Mouse (Mus musculus): ENCODE results near the gene Vcam1. TPM values are rescaled to one million over a fixed set of nuclear protein-coding genes. Genes with fewer than 3 reads are reported as not detected.
A peak's percentile ranks its signal among the peaks of the same experiment; 100 is the strongest.

The Vcam1 gene
- polyA plus RNA-seq, 1 experiment from 2014 or later = 36.9 TPM

GRCm38 (mm10) chr3:116104866-116105647 lies 24.4 kb downstream of the Vcam1 start:
- 6% methylated on average over 21 of the region's 21 CpGs for WGBS
- H3K9ac ChIP-seq = peak overlapping the region; percentile 48

GRCm38 (mm10) chr3:116104270-116104669 lies 25.2 kb downstream of the Vcam1 start:
- Histone ChIP-seq H3K4me2 (replicated peaks) (peak overlapping the region; percentile 63; the same call in 1 of the 2 replicates), H3K36me3 (replicated peaks; ENCODE audit: control insufficient read depth, insufficient read depth) (no peaks in the 10 kb centered on the region), H3K9me3 (ENCODE audit: control insufficient read depth, low read length) (no peaks in the 10 kb centered on the region), H3K27ac (no peak overlapping the region), H3K4me1 (replicated peaks; ENCODE audit: control insufficient read depth, insufficient read depth, low read length) (peaks cover 4% of the 10 kb centered on the region; the same call in 1 of the 2 replicates), H3K27me3 (ENCODE audit: control insufficient read depth, insufficient read depth, low read length) (no peaks in the 10 kb centered on the region), H3K4me3 (replicated peaks; ENCODE audit: low read length) (no peak overlapping the region), H3K9ac (no peak overlapping the region)
- whole genome bisulfite sequencing = 49% methylated on average over 4 of the region's 4 CpGs
- DNase-seq (ENCODE audit: low spot score) = no peak
- no peak for ATAC-seq (ENCODE audit: low FRiP score)

More at GRCm38 (mm10) chr3:116104866-116105647, 24.4 kb downstream of the Vcam1 start:
- no peaks in the 10 kb centered on the region for H3K27me3 ChIP-seq (ENCODE audit: control insufficient read depth, insufficient read depth, low read length)
- peak overlapping the region; percentile 54; the same call in 1 of the 2 replicates for H3K27ac ChIP-seq
- DNase-seq (ENCODE audit: low spot score) (peak; percentile 82), ATAC-seq (ENCODE audit: low FRiP score) (peak; percentile 93)
- H3K4me1 ChIP-seq (replicated peaks; ENCODE audit: control insufficient read depth, insufficient read depth, low read length) = peaks cover 4% of the 10 kb centered on the region; the same call in 1 of the 2 replicates
- peak overlapping the region; percentile 63 for H3K4me2 ChIP-seq (replicated peaks)
- H3K4me3 ChIP-seq (replicated peaks; ENCODE audit: low read length) = peak overlapping the region; percentile 29
- no peaks in the 10 kb centered on the region for H3K9me3 ChIP-seq (ENCODE audit: control insufficient read depth, low read length)
- H3K36me3 ChIP-seq (replicated peaks; ENCODE audit: control insufficient read depth, insufficient read depth) = no peaks in the 10 kb centered on the region

GRCm38 (mm10) chr3:116100850-116101249 lies 28.6 kb downstream of the Vcam1 start:
- H3K9me3 ChIP-seq (ENCODE audit: control insufficient read depth, low read length) = no peaks in the 10 kb centered on the region
- DNase-seq (ENCODE audit: low spot score) (no peak), ATAC-seq (ENCODE audit: low FRiP score) (no peak)
- no peak overlapping the region for H3K9ac ChIP-seq
- H3K4me1 ChIP-seq (replicated peaks; ENCODE audit: control insufficient read depth, insufficient read depth, low read length) = peaks cover 4% of the 10 kb centered on the region; the same call in 1 of the 2 replicates
- no peaks in the 10 kb centered on the region for H3K36me3 ChIP-seq (replicated peaks; ENCODE audit: control insufficient read depth, insufficient read depth)
- 82% methylated on average over 1 of the region's 1 CpGs for WGBS
- no peaks in the 10 kb centered on the region for H3K27me3 ChIP-seq (ENCODE audit: control insufficient read depth, insufficient read depth, low read length)
- H3K4me2 ChIP-seq (replicated peaks) = no peak overlapping the region
- H3K4me3 ChIP-seq (replicated peaks; ENCODE audit: low read length) = no peak overlapping the region
- no peak overlapping the region for H3K27ac ChIP-seq

GRCm38 (mm10) chr3:116095934-116096333 lies 33.6 kb downstream of the Vcam1 start:
- DNase-seq (ENCODE audit: low spot score) (no peak), ATAC-seq (ENCODE audit: low FRiP score) (no peak)
- 64% methylated on average over 3 of the region's 3 CpGs for WGBS
- Histone ChIP-seq H3K36me3 (replicated peaks; ENCODE audit: control insufficient read depth, insufficient read depth) (no peaks in the 10 kb centered on the region), H3K27ac (no peak overlapping the region), H3K9me3 (ENCODE audit: control insufficient read depth, low read length) (0 out of 2 replicates have a peak, but pooled peaks cover 5% of the 10 kb centered on the region), H3K4me2 (replicated peaks) (no peak overlapping the region), H3K9ac (no peak overlapping the region), H3K27me3 (ENCODE audit: control insufficient read depth, insufficient read depth, low read length) (no peaks in the 10 kb centered on the region), H3K4me3 (replicated peaks; ENCODE audit: low read length) (no peak overlapping the region), H3K4me1 (replicated peaks; ENCODE audit: control insufficient read depth, insufficient read depth, low read length) (no peaks in the 10 kb centered on the region)

GRCm38 (mm10) chr3:116095312-116095711 lies 34.2 kb downstream of the Vcam1 start:
- Histone ChIP-seq H3K36me3 (replicated peaks; ENCODE audit: control insufficient read depth, insufficient read depth) (no peaks in the 10 kb centered on the region), H3K9me3 (ENCODE audit: control insufficient read depth, low read length) (0 out of 2 replicates have a peak, but pooled peaks cover 5% of the 10 kb centered on the region), H3K27ac (no peak overlapping the region), H3K9ac (no peak overlapping the region), H3K4me1 (replicated peaks; ENCODE audit: control insufficient read depth, insufficient read depth, low read length) (no peaks in the 10 kb centered on the region), H3K27me3 (ENCODE audit: control insufficient read depth, insufficient read depth, low read length) (no peaks in the 10 kb centered on the region), H3K4me3 (replicated peaks; ENCODE audit: low read length) (no peak overlapping the region), H3K4me2 (replicated peaks) (no peak overlapping the region)
- ATAC-seq (ENCODE audit: low FRiP score) (no peak), DNase-seq (ENCODE audit: low spot score) (no peak)
- WGBS = 75% methylated on average over 4 of the region's 4 CpGs

- Histone ChIP-seq H3K27ac (no peak overlapping the region), H3K4me3 (replicated peaks; ENCODE audit: low read length) (no peak overlapping the region), H3K4me1 (replicated peaks; ENCODE audit: control insufficient read depth, insufficient read depth, low read length) (no peaks in the 10 kb centered on the region), H3K9ac (no peak overlapping the region), H3K9me3 (ENCODE audit: control insufficient read depth, low read length) (0 out of 2 replicates have a peak, but pooled peaks cover 5% of the 10 kb centered on the region), H3K27me3 (ENCODE audit: control insufficient read depth, insufficient read depth, low read length) (no peaks in the 10 kb centered on the region), H3K36me3 (replicated peaks; ENCODE audit: control insufficient read depth, insufficient read depth) (no peaks in the 10 kb centered on the region), H3K4me2 (replicated peaks) (no peak overlapping the region)
- no peak for ATAC-seq (ENCODE audit: low FRiP score)
- no peak for DNase-seq (ENCODE audit: low spot score)
- 88% methylated on average over 1 of the region's 1 CpGs for WGBS
Measured at GRCm38 (mm10) chr3:116094886-116095285, 34.6 kb downstream of the Vcam1 start.

- Histone ChIP-seq H3K4me3 (replicated peaks; ENCODE audit: low read length) (no peak overlapping the region), H3K9ac (no peak overlapping the region), H3K4me1 (replicated peaks; ENCODE audit: control insufficient read depth, insufficient read depth, low read length) (no peaks in the 10 kb centered on the region), H3K36me3 (replicated peaks; ENCODE audit: control insufficient read depth, insufficient read depth) (no peaks in the 10 kb centered on the region), H3K9me3 (ENCODE audit: control insufficient read depth, low read length) (0 out of 2 replicates have a peak, but pooled peaks cover 5% of the 10 kb centered on the region), H3K27me3 (ENCODE audit: control insufficient read depth, insufficient read depth, low read length) (no peaks in the 10 kb centered on the region), H3K27ac (no peak overlapping the region), H3K4me2 (replicated peaks) (no peak overlapping the region)
- DNase-seq (ENCODE audit: low spot score) = no peak
- WGBS = 88% methylated on average over 2 of the region's 2 CpGs
- ATAC-seq (ENCODE audit: low FRiP score) = no peak
Measured at GRCm38 (mm10) chr3:116094288-116094687, 35.2 kb downstream of the Vcam1 start.

GRCm38 (mm10) chr3:116092547-116092946 lies 36.9 kb downstream of the Vcam1 start:
- no peaks in the 10 kb centered on the region for H3K4me1 ChIP-seq (replicated peaks; ENCODE audit: control insufficient read depth, insufficient read depth, low read length)
- H3K36me3 ChIP-seq (replicated peaks; ENCODE audit: control insufficient read depth, insufficient read depth) = no peaks in the 10 kb centered on the region
- no peaks in the 10 kb centered on the region for H3K27me3 ChIP-seq (ENCODE audit: control insufficient read depth, insufficient read depth, low read length)
- WGBS = 92% methylated on average over 3 of the region's 3 CpGs
- ATAC-seq (ENCODE audit: low FRiP score) = no peak
- no peak overlapping the region for H3K27ac ChIP-seq
- no peak for DNase-seq (ENCODE audit: low spot score)
- H3K9me3 ChIP-seq (ENCODE audit: control insufficient read depth, low read length) = peaks cover 8% of the 10 kb centered on the region; the same call in 1 of the 2 replicates
- no peak overlapping the region for H3K4me3 ChIP-seq (replicated peaks; ENCODE audit: low read length)
- H3K4me2 ChIP-seq (replicated peaks) = no peak overlapping the region
- H3K9ac ChIP-seq = no peak overlapping the region

- Histone ChIP-seq H3K4me3 (replicated peaks; ENCODE audit: low read length) (no peak overlapping the region), H3K9ac (no peak overlapping the region), H3K9me3 (ENCODE audit: control insufficient read depth, low read length) (peaks cover 10% of the 10 kb centered on the region; the same call in 1 of the 2 replicates), H3K36me3 (replicated peaks; ENCODE audit: control insufficient read depth, insufficient read depth) (no peaks in the 10 kb centered on the region), H3K4me2 (replicated peaks) (no peak overlapping the region), H3K4me1 (replicated peaks; ENCODE audit: control insufficient read depth, insufficient read depth, low read length) (no peaks in the 10 kb centered on the region), H3K27ac (no peak overlapping the region), H3K27me3 (ENCODE audit: control insufficient read depth, insufficient read depth, low read length) (no peaks in the 10 kb centered on the region)
- 92% methylated on average over 5 of the region's 5 CpGs for WGBS
- ATAC-seq (ENCODE audit: low FRiP score) = no peak
- no peak for DNase-seq (ENCODE audit: low spot score)
Measured at GRCm38 (mm10) chr3:116091706-116092105, 37.8 kb downstream of the Vcam1 start.

Measured in hindbrain, embryonic 14.5 days (tissue).